Mouse (Mus musculus) spleen, postnatal 10 days (tissue): ENCODE results near the gene BC107364.
"Not testable (repeated sequence)": the region's sequence is repeated elsewhere in the genome, so short reads cannot be mapped to it uniquely, and the experiment has no call there.

Experiments used
- DNase-seq, 2 experiments: peaks; one replicate each; pipeline ENCODE4 v3.0.0; 2021 to 2022; ENCODE audit warnings: low spot score in 2 of 2

The BC107364 gene

DNA sequence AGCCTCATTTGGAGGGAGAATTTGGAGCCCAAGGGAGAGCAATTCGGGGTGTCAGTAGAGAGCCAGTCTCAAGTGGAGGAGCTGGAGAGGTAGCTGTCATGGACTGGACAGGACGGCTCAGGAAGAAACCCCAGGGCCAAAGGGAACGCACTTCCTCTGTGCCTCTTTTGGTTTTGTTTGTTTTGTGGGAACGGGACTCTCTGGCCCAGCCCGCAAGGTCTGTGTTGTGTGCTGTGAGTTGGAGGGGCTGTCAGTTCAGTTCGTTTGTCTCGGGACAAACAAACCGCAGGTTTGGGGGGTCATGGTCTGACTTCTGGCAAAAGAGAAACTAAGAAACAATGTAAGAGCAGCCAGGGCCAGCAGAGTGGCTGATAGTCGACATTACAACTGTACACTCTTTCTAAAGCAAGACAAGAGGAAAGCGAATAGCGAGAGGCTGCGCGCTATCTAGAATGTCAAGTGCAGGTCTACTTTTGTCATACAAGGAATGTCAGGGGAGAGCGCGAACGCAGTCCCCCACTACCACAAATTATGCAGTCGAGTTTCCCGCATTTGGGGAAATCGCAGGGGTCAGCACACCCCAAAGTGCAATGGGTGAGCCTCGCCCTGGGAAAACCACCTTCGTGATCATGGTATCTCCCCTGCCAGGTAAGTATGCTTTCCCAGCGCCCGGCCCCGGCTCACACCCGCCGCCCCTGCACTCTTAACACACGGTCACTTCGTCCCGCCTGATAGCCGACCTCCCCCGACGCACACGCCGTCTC is 34.1 kb upstream of the BC107364 start:
- DNase-seq: peak in 1 of 2 experiments; percentile 25

DNA sequence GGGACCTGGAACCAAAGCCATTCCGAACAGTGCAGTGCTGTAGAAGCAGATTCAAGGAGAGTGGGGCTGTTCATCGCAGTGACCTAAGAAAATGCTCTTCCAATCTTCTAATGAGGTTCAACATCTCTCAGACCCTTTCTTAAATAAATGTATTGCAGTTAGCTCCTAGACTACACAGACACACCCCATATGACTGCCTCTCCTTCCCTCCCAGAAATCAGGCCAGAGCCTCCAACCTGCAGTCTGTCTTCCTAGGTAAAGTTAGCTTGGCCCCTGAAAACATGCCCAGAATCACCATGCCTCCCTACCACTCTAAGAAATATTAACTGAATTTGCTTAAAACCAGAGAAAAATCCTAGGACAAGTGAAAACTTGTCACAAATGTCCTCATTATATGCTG is 33.3 kb upstream of the BC107364 start:
- no peak for DNase-seq

DNA sequence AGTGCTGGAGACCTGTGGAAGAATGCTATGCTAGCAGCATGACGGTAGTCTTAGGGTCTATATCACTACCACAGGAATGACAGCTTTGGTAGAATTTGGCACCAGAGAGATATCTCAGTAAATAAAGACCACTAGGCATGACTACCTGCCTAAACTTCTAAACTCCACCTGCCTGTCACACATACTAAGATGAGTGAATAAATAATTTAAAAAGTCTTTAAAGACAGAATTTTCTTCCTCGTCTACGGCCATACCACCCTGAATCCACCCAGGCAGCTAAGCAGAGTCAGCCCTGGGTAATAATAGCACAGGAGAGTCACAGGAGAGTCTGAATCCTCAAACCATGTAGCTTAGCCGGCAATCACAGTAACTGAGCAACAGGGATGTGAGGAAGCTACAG is 32.8 kb upstream of the BC107364 start:
- DNase-seq: no peak

DNA sequence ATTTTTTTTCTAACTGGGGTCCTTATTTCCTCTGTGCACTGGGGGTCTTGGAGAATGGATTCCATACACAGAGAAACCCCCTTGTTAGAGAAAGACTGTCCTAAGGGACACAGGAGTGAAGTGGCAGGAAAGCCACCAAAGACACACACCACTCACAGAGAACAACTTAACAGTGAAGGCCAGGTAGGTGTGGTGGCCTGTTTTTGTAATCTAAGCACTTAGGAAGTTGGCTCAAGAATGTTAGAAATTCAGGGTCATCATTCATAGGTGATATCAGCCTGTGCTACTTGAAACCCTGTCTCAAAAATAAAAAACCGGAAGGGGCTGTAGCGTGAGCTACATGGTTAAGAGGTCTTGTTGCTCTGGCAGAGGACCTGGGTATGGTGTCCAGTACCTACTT is 31.8 kb upstream of the BC107364 start:
- DNase-seq: no peak

DNA sequence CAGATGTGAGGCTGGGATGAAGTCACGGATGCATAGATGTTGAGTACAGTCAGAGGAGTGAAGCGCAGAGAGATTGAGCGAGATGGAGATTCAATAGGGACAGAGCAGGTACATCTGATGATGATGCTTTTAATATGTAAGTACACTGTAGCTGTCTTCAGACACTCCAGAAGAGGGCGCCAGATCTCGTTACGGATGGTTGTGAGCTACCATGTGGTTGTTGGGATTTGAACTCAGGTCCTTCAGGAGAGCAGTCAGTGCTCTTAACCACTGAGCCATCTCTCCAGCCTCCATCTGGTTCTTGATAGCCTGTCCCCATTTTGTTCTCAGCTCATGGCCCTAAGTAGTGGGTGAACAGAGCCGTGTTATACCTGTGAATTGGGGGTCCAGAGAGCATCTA is 30.9 kb upstream of the BC107364 start:
- not testable (repeated sequence) for DNase-seq

DNA sequence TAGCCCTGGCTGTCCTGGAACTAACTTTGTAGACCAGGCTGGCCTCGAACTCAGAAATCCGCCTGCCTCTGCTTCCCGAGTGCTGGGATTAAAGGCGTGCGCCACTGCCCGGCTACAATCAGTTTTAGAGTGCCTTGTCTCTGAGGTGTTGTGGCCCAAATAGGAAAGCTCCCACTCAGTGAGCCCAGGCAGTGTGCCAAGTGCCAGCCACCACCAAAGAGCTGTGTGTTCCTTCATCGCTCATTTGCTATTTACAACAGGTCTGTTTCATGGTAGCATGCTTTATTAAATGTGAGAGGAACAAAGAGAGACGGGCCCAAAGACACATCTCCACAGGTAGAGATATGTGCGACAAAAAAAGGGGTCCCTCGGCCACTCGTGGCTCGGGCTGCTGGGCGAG is 30.3 kb upstream of the BC107364 start:
- DNase-seq: no peak

DNA sequence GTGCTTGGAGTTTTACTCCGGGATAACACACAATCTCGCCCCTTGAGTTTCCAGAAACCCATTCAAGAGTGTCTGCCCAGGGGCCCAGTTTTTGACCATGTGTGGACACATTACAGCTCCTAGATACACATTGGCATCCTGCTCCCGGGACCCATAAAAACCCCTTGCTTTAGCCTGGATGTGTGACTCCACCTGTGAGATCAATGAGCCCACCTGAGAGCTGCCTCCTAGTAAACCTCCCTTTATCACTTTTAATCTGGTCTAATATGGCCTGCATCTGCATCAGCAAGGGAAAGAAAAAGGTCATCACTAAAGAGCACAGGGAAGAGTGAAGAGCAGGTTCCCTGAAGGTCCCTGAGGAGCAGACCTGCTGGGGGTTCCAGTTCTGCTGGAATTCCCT is 29.8 kb upstream of the BC107364 start:
- no peak for DNase-seq

DNA sequence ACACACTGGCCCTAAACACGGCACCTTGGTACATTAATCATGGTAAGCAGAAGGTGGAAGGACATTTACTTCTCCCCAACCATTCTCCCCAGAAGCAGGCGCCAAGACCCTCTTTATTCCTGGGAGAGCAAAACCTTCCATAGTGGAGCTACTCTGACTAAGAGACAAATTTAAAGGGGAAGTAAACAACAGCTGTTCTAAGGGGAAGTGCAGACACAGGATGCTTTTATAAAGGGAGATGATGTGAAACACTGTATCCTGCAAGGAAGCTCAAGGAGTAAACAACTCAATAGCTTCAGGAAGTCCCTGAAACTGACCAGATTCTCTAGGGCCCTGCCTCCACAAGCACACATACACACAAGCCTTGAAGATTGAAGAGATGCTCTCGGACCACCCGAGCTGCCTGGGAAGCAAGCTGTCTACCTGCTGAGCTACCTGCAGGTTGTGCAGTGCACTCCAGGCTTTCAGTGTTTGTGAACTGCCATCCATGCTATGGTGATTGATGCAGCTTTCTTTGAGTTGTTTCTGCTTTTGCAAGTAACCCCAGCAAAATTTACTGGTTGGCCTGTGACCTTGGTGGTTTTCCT is 28.7 kb upstream of the BC107364 start:
- no peak for DNase-seq

DNA sequence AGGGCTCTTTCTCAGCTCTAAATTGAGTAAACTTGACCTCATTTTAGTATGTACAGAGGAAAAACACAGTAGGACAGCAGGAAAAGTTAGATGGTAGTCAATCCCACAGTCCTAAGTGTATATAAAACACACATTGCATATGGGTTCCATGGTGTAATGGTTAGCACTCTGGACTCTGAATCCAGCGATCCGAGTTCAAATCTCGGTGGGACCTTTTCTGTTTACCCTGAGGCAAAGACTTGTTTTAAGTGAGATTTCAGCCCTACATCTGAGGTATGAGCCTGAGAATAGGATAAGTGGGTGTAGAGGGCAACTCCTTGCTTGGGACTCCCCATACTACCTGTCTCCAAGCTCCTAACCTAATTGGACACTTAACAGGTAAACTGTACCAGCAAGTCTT is 27.1 kb upstream of the BC107364 start:
- DNase-seq: peak in 1 of 2 experiments; percentile 23

DNA sequence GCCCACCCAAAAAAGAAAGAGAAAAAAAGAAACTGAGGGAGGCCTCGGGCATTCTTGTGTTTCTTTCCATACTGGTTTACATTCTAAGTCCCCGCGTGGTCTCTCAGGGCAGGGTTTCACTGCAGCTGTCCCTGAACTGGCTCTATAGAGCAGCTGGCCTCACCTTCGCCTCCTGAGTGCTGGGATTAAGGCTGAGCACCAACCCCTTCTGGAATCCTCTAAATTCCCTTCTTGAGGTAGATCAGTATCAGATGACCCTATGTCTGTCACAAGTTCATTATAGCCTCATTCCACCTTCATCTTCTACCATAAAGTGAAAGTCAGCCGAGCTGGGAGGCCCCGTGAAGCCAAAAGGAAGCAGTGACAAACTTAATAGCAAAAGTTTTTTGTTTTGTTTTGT is 25.5 kb upstream of the BC107364 start:
- no peak for DNase-seq

DNA sequence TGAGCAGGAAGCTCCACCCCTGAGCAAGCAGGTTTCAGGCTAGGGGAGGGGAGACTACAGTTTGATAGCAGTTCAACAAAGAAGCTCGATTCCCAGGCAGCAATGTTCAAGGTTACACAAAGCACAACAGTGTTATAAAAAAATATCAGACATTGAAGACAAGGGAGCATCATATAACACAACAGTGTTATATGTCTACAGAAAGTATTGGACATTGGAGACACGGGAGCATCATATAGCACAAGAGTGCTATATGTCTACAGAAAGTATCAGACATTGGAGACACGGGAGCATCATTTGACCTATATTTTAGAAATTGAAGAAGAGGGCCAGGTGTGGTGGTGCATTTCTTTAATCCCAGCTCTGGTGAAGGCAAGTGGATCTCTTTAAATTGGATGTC is 25.0 kb upstream of the BC107364 start:
- DNase-seq: no peak

DNA sequence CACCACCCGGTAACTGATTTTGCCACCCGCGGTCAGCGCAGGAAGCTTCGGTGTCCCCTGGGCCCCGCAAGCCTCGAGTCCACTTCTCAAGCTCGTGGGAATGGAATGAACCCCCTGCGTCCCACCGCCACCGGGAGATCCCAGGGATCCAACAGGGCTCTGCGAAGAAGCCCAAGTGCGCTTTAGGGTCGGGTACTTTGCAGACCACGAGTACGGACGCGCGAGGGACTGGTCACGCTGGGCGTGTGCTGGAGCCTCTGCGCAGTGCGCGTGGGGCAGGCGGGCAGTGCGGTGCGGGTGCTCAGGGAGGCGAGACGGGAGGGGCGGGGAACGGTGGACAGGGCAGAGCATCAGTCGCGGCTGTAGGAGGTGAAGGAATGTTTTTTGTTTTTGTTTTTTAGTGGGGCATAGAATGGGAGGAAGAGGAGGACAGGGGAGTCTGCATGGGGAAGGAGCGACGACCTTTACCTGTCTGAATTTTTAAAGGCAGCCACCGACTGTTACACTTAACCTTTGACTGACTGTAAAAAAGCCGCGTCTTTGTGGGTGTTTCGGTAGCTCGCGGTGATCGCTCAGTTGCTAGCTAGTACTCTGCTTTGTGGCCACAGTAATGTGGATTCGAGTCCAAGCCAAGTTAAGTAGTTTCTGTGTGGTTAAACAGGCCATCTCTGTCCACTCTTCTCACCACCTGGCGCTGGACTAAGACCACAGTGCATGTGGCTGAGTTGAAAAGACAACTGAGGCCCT is 23.0 kb upstream of the BC107364 start:
- DNase-seq: no peak

DNA sequence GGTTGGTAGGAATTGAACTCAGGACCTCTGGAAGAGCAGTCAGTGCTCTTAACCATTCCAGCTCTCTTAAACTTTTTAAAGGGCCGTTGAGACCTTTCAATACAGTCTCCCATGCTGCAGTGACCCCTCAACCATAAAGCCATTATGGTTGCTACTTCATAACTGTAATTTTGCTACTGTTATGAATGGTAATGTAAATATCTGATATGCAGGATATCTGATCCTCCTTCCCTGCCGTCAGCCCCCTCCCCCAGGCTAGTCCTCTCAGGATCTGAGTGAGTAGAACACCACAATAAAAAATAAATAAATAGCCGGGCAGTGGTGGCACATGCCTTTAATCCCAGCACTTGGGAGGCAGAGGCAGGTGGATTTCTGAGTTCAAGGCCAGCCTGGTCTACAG is 21.4 kb upstream of the BC107364 start:
- DNase-seq: not testable (repeated sequence)

DNA sequence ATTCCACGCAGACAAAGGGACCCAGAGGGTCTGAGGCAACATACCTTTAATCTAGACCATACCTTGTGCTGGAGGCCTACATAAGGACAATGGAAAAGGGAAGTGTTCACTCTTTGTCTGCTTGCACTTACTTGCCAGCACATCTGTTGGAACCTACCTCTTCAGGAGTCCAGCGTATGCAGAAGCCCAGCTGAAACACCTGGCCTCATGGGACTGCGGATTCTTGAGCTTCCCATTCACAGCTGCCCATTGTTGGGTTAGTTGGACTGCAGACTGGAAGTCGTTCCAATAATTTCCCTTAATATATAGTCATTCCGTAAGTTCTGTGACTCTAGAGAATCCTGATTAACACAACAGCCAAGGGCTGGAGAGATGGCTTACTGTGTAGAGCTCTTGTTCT is 20.0 kb upstream of the BC107364 start:
- no peak for DNase-seq

DNA sequence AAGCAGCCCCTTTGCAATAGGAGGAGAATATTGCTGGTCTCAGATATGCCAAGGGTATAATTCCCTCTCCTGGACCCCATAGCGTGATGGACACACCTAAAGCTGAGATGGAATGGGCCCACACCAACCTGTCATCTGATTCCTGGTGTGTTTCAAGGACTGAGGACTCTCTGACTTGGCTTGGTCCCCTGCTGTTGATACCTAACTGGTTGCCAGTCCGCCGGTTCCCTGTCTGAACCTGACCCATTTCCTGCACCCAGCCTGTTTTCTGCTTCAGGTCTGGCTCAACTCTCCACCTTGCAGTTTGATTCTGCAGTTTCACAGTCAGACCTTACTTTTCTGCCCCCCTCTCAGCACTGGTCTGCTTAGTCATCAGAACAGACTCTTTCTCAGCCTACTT is 17.5 kb upstream of the BC107364 start:
- peak in 1 of 2 experiments; percentile 5 for DNase-seq

DNA sequence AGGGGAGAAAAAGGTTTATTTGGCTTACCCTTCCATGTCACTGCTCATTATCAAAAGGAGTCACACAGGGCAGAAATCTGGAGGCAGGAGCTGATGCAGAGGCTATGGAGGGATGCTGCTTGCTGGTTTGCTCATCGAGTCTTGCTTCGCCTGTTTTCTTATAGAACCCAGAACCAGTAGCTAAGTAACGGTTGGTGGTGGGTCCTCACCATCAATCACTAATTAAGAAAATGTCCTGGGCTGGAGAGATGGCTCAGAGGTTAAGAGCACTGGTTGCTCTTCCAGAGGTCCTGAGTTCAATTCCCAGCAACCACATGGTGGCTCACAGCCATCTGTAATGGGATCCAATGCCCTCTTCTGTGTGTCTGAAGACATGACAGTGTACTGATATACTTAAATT is 16.2 kb upstream of the BC107364 start:
- DNase-seq: not testable (repeated sequence)

DNA sequence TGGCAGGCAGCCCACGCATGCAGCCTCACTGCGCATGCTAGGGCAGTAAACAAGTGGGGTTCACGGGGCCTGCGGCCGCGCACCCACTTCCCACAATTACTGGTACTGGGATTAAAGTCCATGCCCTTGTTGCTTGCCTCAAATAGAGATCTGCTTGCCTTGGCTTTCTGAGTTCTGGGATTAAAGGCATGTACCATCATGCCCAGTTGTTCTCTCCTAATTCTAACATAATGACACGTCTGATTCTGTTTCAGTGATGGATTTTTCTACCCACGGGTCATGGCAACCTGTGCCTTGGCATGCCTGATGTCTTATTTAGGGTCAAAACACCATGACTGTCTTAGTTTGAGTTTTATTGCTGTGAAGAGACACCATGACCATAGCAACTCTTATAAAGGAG is 15.5 kb upstream of the BC107364 start:
- DNase-seq: no peak

DNA sequence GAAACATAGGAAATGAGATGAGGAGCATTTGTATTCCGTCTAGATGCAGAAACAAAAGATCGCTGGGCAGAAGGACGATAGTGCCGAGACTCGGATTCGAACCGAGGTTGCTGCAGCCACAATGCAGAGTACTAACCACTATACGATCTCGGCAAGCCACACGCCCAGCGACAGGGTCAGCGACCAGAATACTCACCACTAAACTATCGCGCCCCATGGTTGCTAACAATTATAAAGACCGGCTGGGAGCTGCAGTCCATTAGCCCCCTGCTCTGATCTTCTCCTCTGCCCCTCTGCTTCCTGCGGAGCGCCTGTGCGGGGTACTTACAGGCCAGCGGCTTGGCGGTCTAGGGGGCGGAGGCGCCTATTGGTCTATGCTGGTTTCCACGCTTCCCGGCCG is 11.8 kb upstream of the BC107364 start:
- no peak for DNase-seq

DNA sequence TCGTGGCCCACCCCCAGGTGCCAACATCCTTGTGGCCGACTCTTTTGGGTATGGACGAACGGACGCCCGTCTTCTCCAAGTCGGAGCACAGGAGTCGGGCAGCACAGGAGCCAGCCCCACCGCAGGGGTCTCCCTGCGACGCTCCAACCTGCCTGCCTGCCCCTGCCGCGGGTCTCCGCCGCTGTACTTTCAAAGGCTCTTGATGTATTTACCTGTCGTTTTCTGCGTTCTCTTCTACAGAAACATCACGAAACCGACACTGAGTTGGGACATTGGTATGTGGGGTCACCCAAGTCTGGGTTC is 8.4 kb upstream of the BC107364 start:
- DNase-seq: not testable (repeated sequence)

DNA sequence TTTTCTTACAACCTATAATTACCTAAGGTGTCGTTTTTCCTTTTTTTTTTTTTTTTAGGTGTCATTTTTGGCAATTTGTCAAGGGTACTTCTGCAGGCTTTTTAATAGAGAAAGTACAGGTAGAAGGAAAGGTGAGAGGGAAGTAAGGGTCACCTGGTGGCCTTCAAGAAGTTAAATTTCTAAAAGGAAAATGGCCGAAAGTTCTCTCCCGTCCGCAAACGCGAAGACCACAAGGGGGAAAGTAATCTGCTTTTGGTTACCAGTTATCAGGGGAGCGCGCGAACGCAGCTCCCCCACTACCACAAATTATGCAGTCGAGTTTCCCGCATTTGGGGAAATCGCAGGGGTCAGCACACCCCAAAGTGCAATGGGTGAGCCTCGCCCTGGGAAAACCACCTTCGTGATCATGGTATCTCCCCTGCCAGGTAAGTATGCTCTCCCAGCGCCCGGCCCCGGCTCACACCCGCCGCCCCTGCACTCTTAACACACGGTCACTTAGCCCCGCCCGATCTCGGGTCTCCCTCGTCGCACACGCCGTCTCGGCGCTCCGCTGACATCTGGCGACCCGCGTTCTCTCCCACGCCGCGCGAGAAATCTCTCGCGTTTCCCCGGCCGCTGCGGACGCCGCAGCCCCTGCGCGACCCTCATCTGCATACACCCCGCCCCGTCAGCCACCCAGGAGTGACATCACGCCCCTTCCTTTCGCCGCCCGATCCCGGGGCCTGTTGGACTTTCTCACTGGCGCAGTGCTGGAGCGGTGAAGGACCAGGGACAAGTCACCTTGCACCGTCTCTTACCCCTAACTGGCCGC is 7.9 kb upstream of the BC107364 start:
- DNase-seq: not testable (repeated sequence)

DNA sequence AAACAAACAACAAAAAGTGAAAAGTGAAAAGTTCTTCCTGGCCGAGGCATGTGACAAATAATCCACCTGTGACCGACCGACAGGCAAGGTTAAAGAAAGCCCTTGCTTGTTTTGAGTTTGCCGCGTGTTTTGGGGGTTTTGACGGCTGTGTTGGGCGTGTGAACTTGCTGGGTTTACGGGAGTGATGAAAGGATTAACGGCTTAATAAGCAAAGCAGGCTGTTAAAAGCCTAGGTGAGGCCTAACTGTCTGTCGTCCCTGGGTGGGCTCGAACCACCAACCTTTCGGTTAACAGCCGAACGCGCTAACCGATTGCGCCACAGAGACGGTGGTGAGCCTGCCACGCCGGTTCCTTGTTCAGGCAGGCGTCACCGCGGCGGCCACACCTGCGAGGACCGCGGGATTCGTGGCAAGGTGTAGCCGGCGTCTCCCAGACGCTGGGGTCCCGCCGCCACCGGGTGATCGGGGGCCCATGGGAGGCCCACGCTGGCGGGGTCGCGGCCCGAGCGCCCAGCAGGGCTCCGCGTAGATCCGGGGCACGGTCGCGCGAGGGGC is 6.9 kb upstream of the BC107364 start:
- not testable (repeated sequence) for DNase-seq

DNA sequence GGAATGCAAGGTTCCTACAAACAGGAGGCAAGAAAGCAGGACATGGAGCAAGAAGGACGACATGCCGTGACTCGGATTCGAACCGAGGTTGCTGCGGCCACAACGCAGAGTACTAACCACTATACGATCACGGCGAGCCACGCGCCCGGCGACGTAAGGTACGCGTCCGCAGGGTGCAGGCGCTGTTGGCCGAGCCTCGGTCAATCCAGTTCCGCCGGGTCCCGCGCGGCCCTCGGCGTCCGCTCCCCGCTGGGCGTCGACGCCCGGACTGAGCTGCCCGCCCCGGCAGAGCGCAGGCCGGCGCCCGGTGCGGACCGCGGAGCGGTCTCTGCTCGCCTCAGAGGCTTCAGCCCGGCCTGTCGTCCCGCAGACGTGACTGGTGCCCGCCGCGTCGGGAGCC is 5.9 kb upstream of the BC107364 start:
- DNase-seq: not testable (repeated sequence)
